Mouse (Mus musculus) left cerebral cortex, postnatal 14 days (tissue): Measurements from ENCODE around the gene Zfp740. TPM values are rescaled to one million over a fixed set of nuclear protein-coding genes. Genes with fewer than 3 reads are reported as not detected.

Experiments used
- DNase-seq, 2 experiments: peaks; one replicate each; pipeline ENCODE4 v3.0.0; 2021 to 2022; ENCODE audit warnings: low spot score in 2 of 2, mixed read lengths in 1 of 2
- intact Hi-C: fragments of 180-260 bp; cut with DNase I; formaldehyde crosslinking; loops from one replicate; pipeline ENCODE4 v1.15.1; 2025
- total RNA-seq, 2 experiments: library from RNA; stranded (reverse); gene quantifications; 2 replicates each; pipeline ENCODE4 v1.2.3; 2021

Zfp740 gene
- total RNA-seq, 2 experiments from 2014 or later: 55.2 to 61.6 TPM

DNA sequence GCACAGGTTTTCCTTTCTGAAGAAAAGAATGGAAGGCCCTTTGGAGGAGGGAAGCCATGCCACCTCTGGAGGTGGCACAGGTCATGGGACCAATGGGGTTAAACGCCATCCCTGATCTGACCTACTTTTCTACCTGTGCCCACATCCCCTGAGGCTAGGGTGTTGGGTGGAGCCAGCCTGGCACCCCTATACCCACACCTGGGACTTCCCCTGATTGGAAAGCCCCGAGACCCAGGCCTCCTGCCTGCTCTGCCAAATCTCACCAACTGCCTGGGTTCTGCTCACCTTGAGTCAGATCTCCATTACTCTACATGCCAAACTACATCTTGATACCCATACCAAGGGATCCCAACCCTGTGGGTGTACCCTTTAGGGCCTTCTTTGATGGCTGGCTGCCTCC lies 60.0 kb downstream of the Zfp740 start:
- intact Hi-C loops: no loop called here
- DNase-seq: no peak

Other genes with a start within 250 kb of the Zfp740 start
- not detected for gene Krt78, start 249.0 kb upstream of the Zfp740 start, total RNA-seq
- not detected for gene Krt8, start 198.8 kb upstream of the Zfp740 start, total RNA-seq
- gene Krt18, start 175.1 kb upstream of the Zfp740 start, total RNA-seq: under 1 TPM; 0.24 to 0.85 TPM
- 100 to 1,000 TPM; 167 to 168 TPM for gene Eif4b, start 129.5 kb upstream of the Zfp740 start, total RNA-seq
- 10 to 100 TPM; 14.4 to 18.5 TPM for gene Tns2, start 102.8 kb upstream of the Zfp740 start, total RNA-seq
- gene Spryd3, start 67.0 kb upstream of the Zfp740 start, total RNA-seq: 100 to 1,000 TPM; 143 to 152 TPM
- 10 to 100 TPM; 11.9 to 13.5 TPM for gene Igfbp6, start 58.9 kb upstream of the Zfp740 start, total RNA-seq
- gene Soat2, start 52.7 kb upstream of the Zfp740 start, total RNA-seq: not detected
- 10 to 100 TPM; 29.7 to 30.4 TPM for gene Csad, start 1.5 kb downstream of the Zfp740 start, total RNA-seq
- 1 to 10 TPM in 1 of 2 experiments, under 1 TPM in 1; 0.99 to 1.2 TPM for gene Itgb7, start 28.7 kb downstream of the Zfp740 start, total RNA-seq
- gene Rarg, start 54.3 kb downstream of the Zfp740 start, total RNA-seq: 1 to 10 TPM; 8.3 to 9.4 TPM
- gene Gm9918, start 67.3 kb downstream of the Zfp740 start, total RNA-seq: not detected
- 10 to 100 TPM; 36.8 to 40.6 TPM for gene Mfsd5, start 76.2 kb downstream of the Zfp740 start, total RNA-seq
- gene Espl1, start 93.0 kb downstream of the Zfp740 start, total RNA-seq: 1 to 10 TPM; 1.8 to 2.3 TPM
- 100 to 1,000 TPM; 313 to 315 TPM for gene Pfdn5, start 122.9 kb downstream of the Zfp740 start, total RNA-seq
- 10 to 100 TPM; 48.2 to 51.4 TPM for gene Myg1, start 128.5 kb downstream of the Zfp740 start, total RNA-seq
- gene Aaas, start 147.5 kb downstream of the Zfp740 start, total RNA-seq: 10 to 100 TPM; 17.5 to 18.8 TPM
- under 1 TPM; 0.26 to 0.53 TPM for gene Sp7, start 163.9 kb downstream of the Zfp740 start, total RNA-seq
- gene Sp1, start 202.9 kb downstream of the Zfp740 start, total RNA-seq: 10 to 100 TPM; 23.2 to 24.5 TPM
- gene Amhr2, start 242.1 kb downstream of the Zfp740 start, total RNA-seq: under 1 TPM; 0.51 to 0.75 TPM